Mouse (Mus musculus) hindbrain, embryonic 14.5 days (tissue): ENCODE measurements around the gene Lamb2. TPM values are rescaled to one million over a fixed set of nuclear protein-coding genes. Genes with fewer than 3 reads are reported as not detected.
A peak's percentile ranks its signal among the peaks of the same experiment; 100 is the strongest.

Experiments
- ATAC-seq: fragments of 200-750 bp; cut with Nextera tagmentation; 2 replicates; pipeline ENCODE4 v1.8.0; 2017; ENCODE audit warnings: moderate number of reproducible peaks, mild to moderate bottlenecking, moderate TSS enrichment, moderate library complexity; ENCODE audit not compliant: low FRiP score
- DNase-seq: peaks from one replicate; pipeline ENCODE4 v3.0.0-alpha.2; 2015; ENCODE audit warnings: low spot score
- H3K27ac ChIP-seq: fragments of 300-500 bp; sonication (generic); 2 replicates; pipeline ENCODE4 v1.5.1; 2014; ENCODE audit warnings: mild to moderate bottlenecking, moderate library complexity
- H3K27me3 ChIP-seq: fragments of 300-500 bp; sonication (generic); 2 replicates; pipeline ENCODE4 v1.6.1; 2014; ENCODE audit warnings: mild to moderate bottlenecking, low read length, mixed read lengths; ENCODE audit not compliant: control insufficient read depth, insufficient read depth
- H3K36me3 ChIP-seq: fragments of 300-500 bp; sonication (generic); replicated peaks from 2 replicates; pipeline ENCODE4 v1.6.1; 2014; ENCODE audit not compliant: control insufficient read depth, insufficient read depth
- H3K4me1 ChIP-seq: fragments of 300-500 bp; sonication (generic); replicated peaks from 2 replicates; pipeline ENCODE4 v1.6.1; 2014; ENCODE audit warnings: antibody characterized with exemption, low read length, mixed read lengths; ENCODE audit not compliant: control insufficient read depth, insufficient read depth
- H3K4me2 ChIP-seq: fragments of 300-500 bp; sonication (generic); replicated peaks from 2 replicates; pipeline ENCODE4 v1.6.1; 2014; ENCODE audit warnings: mild to moderate bottlenecking, moderate library complexity
- H3K4me3 ChIP-seq: fragments of 300-500 bp; sonication (generic); replicated peaks from 2 replicates; pipeline ENCODE4 v1.5.1; 2014; ENCODE audit warnings: mild to moderate bottlenecking, low read length
- H3K9ac ChIP-seq: fragments of 300-500 bp; sonication (generic); 2 replicates; pipeline ENCODE4 v1.6.1; 2014
- H3K9me3 ChIP-seq: fragments of 300-500 bp; sonication (generic); 2 replicates; pipeline ENCODE4 v1.6.1; 2016; ENCODE audit warnings: low read length; ENCODE audit not compliant: control insufficient read depth
- WGBS: fragments of 180-500 bp; shearing (Covaris S2); extraction: QIAGEN DNeasy Blood & Tissue Kit; methylation state at CpG from one replicate; pipeline ENCODE4 v1.1.7; 2014; 5-methylcytosine and 5-hydroxymethylcytosine counted together
- polyA plus RNA-seq: library from polyadenylated mRNA; unstranded; fragments of >200 nt; fragmentation: Nextera tagmentation; extraction: Ambion mirVana; gene quantifications from 2 replicates; pipeline ENCODE4 v1.2.1, GENCODE M21; 2014

Lamb2 gene
- polyA plus RNA-seq, 1 experiment from 2014 or later = 19.4 TPM

GRCm38 (mm10) chr9:108516380-108517251 lies 37.1 kb downstream of the Lamb2 start, which contains the start of gene Qrich1:
Qrich1 (plus strand) TSS chr9:108516806.
- DNase-seq = peak; percentile 97
- 1% methylated on average over 52 of the region's 55 CpGs for WGBS
- peaks cover 50% of the 10 kb centered on the region for H3K36me3 ChIP-seq
- peak within 1 kb of the TSS; percentile 98 for H3K27ac ChIP-seq
- H3K4me2 ChIP-seq = peak within 1 kb of the TSS; percentile 67
- H3K4me1 ChIP-seq = peaks cover 21% of the 10 kb centered on the region
- H3K9ac ChIP-seq = peak within 1 kb of the TSS; percentile 86
- no peaks in the 10 kb centered on the region for H3K9me3 ChIP-seq
- H3K4me3 ChIP-seq = peak within 1 kb of the TSS; percentile 95
- peak; percentile 96 for ATAC-seq
- H3K27me3 ChIP-seq = no peaks in the 10 kb centered on the region

DNA sequence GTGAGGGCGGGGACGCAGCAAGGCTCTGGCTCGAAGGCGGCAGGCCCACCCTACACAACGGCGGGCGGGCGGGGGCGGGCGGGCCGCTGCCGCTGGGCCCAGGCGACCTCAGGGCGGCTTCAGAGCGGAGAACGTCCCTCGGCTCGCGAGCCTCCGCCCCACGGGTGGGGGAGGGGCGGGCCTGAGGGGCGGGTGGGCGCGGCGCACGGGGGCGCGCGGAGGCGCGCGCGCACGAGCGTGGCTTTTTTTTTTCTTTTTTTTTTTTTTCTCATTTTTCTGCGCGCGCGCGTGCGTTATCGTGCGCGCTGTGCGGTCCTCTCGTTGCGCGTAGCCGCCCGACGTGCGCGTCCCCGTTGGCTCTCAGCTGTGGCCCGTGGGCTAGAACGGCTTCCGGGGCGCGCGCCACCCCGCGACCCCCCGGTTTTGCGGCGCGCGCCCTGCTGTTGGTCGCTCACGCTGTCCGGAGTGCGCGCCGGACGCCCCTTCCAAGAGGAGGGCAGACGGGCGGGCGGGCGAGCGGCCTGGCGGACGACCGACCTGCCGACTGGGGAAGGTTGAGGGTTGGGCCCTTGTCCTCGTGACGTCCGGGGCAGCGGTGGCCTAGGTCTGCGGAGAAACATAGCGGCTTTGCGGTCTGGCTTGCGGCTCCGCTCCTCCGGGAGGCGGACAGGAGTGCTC lies 37.9 kb downstream of the Lamb2 start:
- peak overlapping the region; percentile 95 for H3K4me3 ChIP-seq
- H3K9ac ChIP-seq = peak overlapping the region; percentile 86
- peak overlapping the region; percentile 67 for H3K4me2 ChIP-seq
- peaks cover 21% of the 10 kb centered on the region for H3K4me1 ChIP-seq
- ATAC-seq (peak; percentile 79), DNase-seq (peak; percentile 91)
- peaks cover 42% of the 10 kb centered on the region for H3K36me3 ChIP-seq
- no peaks in the 10 kb centered on the region for H3K27me3 ChIP-seq
- under 1% methylated on average over 82 of the region's 95 CpGs for WGBS
- peak overlapping the region; percentile 98 for H3K27ac ChIP-seq
- H3K9me3 ChIP-seq = no peaks in the 10 kb centered on the region

- Histone ChIP-seq H3K4me1 (peaks cover 21% of the 10 kb centered on the region), H3K9ac (peak overlapping the region; percentile 86), H3K36me3 (peaks cover 37% of the 10 kb centered on the region), H3K9me3 (no peaks in the 10 kb centered on the region), H3K27me3 (no peaks in the 10 kb centered on the region), H3K4me2 (peak overlapping the region; percentile 67), H3K27ac (peak overlapping the region; percentile 98), H3K4me3 (peak overlapping the region; percentile 95)
- peak; percentile 52 for DNase-seq
- ATAC-seq = peak; percentile 3
- under 1% methylated on average over 13 of the region's 13 CpGs for WGBS
These were observed 38.4 kb downstream of the Lamb2 start for GRCm38 (mm10) chr9:108517931-108518332.

DNA sequence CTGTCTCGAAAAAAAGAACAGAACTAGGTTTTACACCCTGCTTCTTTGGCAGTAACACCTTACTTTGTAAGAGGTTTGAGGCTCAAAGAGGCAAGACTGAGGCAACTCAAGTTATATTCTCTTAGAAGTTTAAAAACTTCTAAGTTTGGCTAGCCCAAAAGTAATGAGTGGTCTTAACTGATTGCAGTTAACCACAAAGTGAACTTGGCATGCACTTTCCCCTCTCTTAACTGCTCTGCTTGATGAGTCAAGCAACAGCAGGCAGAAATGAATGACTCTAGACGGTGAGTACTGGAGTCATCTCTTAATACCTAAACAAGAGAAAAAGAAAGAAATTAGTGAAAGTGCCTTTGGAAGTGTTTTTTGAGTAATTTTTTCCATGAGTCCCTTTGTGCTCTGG lies 42.1 kb downstream of the Lamb2 start:
- peaks cover 15% of the 10 kb centered on the region for H3K4me1 ChIP-seq
- 84% methylated on average over 2 of the region's 2 CpGs for WGBS
- no peak for DNase-seq

GRCm38 (mm10) chr9:108523341-108523740 lies 43.8 kb downstream of the Lamb2 start:
- H3K9ac ChIP-seq = no peak overlapping the region
- no peaks in the 10 kb centered on the region for H3K9me3 ChIP-seq
- H3K27ac ChIP-seq = no peak overlapping the region
- no peak for DNase-seq
- no peaks in the 10 kb centered on the region for H3K27me3 ChIP-seq
- H3K4me3 ChIP-seq = no peak overlapping the region
- H3K36me3 ChIP-seq = peaks cover 21% of the 10 kb centered on the region
- peaks cover 15% of the 10 kb centered on the region for H3K4me1 ChIP-seq
- ATAC-seq = no peak
- no peak overlapping the region for H3K4me2 ChIP-seq
- over 99% methylated on average over 4 of the region's 4 CpGs for WGBS

More for the DNA sequence above, 42.1 kb downstream of the Lamb2 start:
- no peak for ATAC-seq
- Histone ChIP-seq H3K9ac (no peak overlapping the region), H3K27ac (no peak overlapping the region), H3K9me3 (no peaks in the 10 kb centered on the region), H3K4me3 (no peak overlapping the region), H3K4me2 (no peak overlapping the region), H3K27me3 (no peaks in the 10 kb centered on the region), H3K36me3 (peaks cover 18% of the 10 kb centered on the region)

DNA sequence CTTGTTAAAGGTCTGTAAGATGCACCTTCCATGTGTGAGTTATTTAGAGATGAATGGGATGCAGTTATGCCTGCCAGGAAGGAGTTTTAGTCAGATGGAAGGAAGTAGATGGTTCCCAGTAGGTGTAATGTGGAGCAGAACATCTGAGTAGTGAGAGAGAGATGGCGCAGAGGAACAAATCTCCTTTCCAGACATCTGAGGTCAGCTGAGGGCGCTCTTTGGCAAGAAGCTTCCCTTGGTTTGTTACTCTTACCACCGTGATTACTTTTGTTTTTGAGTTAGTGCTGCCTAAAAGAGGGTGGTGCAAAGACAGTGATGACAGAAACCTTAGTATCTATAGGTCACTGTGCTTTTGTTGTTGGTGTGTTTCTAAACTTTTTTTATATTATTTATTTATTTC lies 45.9 kb downstream of the Lamb2 start:
- no peaks in the 10 kb centered on the region for H3K9me3 ChIP-seq
- no peak overlapping the region for H3K9ac ChIP-seq
- H3K4me1 ChIP-seq = no peaks in the 10 kb centered on the region
- WGBS = 89% methylated on average over 3 of the region's 3 CpGs
- H3K4me3 ChIP-seq = no peak overlapping the region
- H3K27me3 ChIP-seq = no peaks in the 10 kb centered on the region
- ATAC-seq (no peak), DNase-seq (no peak)
- H3K27ac ChIP-seq = no peak overlapping the region
- no peak overlapping the region for H3K4me2 ChIP-seq
- peaks cover 34% of the 10 kb centered on the region for H3K36me3 ChIP-seq

GRCm38 (mm10) chr9:108530954-108531353 lies 51.4 kb downstream of the Lamb2 start:
- no peaks in the 10 kb centered on the region for H3K9me3 ChIP-seq
- no peak overlapping the region for H3K4me3 ChIP-seq
- WGBS = 89% methylated on average over 1 of the region's 1 CpGs
- H3K27ac ChIP-seq = no peak overlapping the region
- ATAC-seq (no peak), DNase-seq (no peak)
- no peaks in the 10 kb centered on the region for H3K27me3 ChIP-seq
- H3K9ac ChIP-seq = no peak overlapping the region
- H3K36me3 ChIP-seq = peaks cover 77% of the 10 kb centered on the region
- H3K4me1 ChIP-seq = no peaks in the 10 kb centered on the region
- H3K4me2 ChIP-seq = no peak overlapping the region

- Histone ChIP-seq H3K27me3 (no peaks in the 10 kb centered on the region), H3K27ac (no peak overlapping the region), H3K9me3 (no peaks in the 10 kb centered on the region), H3K4me2 (no peak overlapping the region), H3K4me3 (no peak overlapping the region), H3K9ac (no peak overlapping the region), H3K36me3 (peaks cover 82% of the 10 kb centered on the region), H3K4me1 (no peaks in the 10 kb centered on the region)
- ATAC-seq (no peak), DNase-seq (no peak)
- 97% methylated on average over 1 of the region's 1 CpGs for WGBS
These were observed 52.0 kb downstream of the Lamb2 start for GRCm38 (mm10) chr9:108531496-108531895.
